Mouse (Mus musculus) bone marrow, adult 2 months (tissue): ENCODE measurements around the gene Gm10642.

Experiments
- CTCF ChIP-seq: fragments of 200-500 bp; IDR thresholded peaks from 2 replicates; pipeline ENCODE4 v1.5.1; 2011; ENCODE audit warnings: low read length, control low read depth; ENCODE audit not compliant: control insufficient read depth, insufficient read depth
- POLR2A ChIP-seq: fragments of 200-500 bp; IDR thresholded peaks from 2 replicates; pipeline ENCODE4 v1.6.1; 2011; ENCODE audit warnings: low read depth, mild to moderate bottlenecking, control low read depth, low read length, borderline replicate concordance; ENCODE audit not compliant: control insufficient read depth

- TF ChIP-seq POLR2A, result no peak
- no peak for TF ChIP-seq CTCF
Observed at GRCm38 (mm10) chr9:70695723-70696122, 39.7 kb downstream of the Gm10642 start.
